Mouse (Mus musculus): ENCODE results near the gene Cdt1. TPM values are rescaled to one million over a fixed set of nuclear protein-coding genes. Genes with fewer than 3 reads are reported as not detected.

The Cdt1 gene
- 10.6 and 11.5 TPM in 2 replicates for polyA plus RNA-seq (2015; fragmentation: Nextera tagmentation; extraction: Ambion mirVana)

GRCm38 (mm10) chr8:122567361-122568108 is at the start of gene Cdt1:
Gene Cdt1 (plus strand): TSS chr8:122568015.
- peaks cover 27% of the 10 kb centered on the region for H3K4me1 ChIP-seq (replicated peaks)
- no peaks in the 10 kb centered on the region for H3K36me3 ChIP-seq
- H3K27me3 ChIP-seq: no peaks in the 10 kb centered on the region
- peak within 1 kb of the TSS; percentile 94 for H3K27ac ChIP-seq (replicated peaks)
- WGBS: under 1% methylated on average over 62 of the region's 62 CpGs
- H3K9ac ChIP-seq: peak within 1 kb of the TSS; percentile 83
- peak; percentile 97 for ATAC-seq (ENCODE audit: low FRiP score, low read depth)
- peak within 1 kb of the TSS; percentile 97 for H3K4me2 ChIP-seq
- no peaks in the 10 kb centered on the region for H3K9me3 ChIP-seq
- H3K4me3 ChIP-seq: peak within 1 kb of the TSS; percentile 93

- Histone ChIP-seq H3K27ac (replicated peaks) (no peak overlapping the region), H3K9me3 (no peaks in the 10 kb centered on the region), H3K4me3 (no peak overlapping the region), H3K9ac (no peak overlapping the region), H3K36me3 (no peaks in the 10 kb centered on the region), H3K4me2 (no peak overlapping the region), H3K4me1 (replicated peaks) (peaks cover 25% of the 10 kb centered on the region), H3K27me3 (no peaks in the 10 kb centered on the region)
- 63% methylated on average over 11 of the region's 11 CpGs for WGBS
- ATAC-seq (ENCODE audit: low FRiP score, low read depth): no peak
These were observed 47.2 kb upstream of the Cdt1 start for GRCm38 (mm10) chr8:122520611-122521010.

- H3K27ac ChIP-seq (replicated peaks): peak overlapping the region; percentile 56
- H3K9me3 ChIP-seq: no peaks in the 10 kb centered on the region
- WGBS: 56% methylated on average over 14 of the region's 14 CpGs
- H3K9ac ChIP-seq: no peak overlapping the region
- H3K4me3 ChIP-seq: no peak overlapping the region
- peak; percentile 47; the same call in 1 of the 2 replicates for ATAC-seq (ENCODE audit: low FRiP score, low read depth)
- H3K27me3 ChIP-seq: no peaks in the 10 kb centered on the region
- peak overlapping the region; percentile 35 for H3K4me2 ChIP-seq
- H3K36me3 ChIP-seq: no peaks in the 10 kb centered on the region
- H3K4me1 ChIP-seq (replicated peaks): peaks cover 25% of the 10 kb centered on the region
These were observed 44.8 kb upstream of the Cdt1 start for GRCm38 (mm10) chr8:122522796-122523651.

- Histone ChIP-seq H3K4me2 (peak overlapping the region; percentile 35), H3K9me3 (no peaks in the 10 kb centered on the region), H3K36me3 (no peaks in the 10 kb centered on the region), H3K4me3 (no peak overlapping the region), H3K4me1 (replicated peaks) (peaks cover 25% of the 10 kb centered on the region), H3K27ac (replicated peaks) (peak overlapping the region; percentile 56), H3K27me3 (no peaks in the 10 kb centered on the region), H3K9ac (no peak overlapping the region)
- ATAC-seq (ENCODE audit: low FRiP score, low read depth): peak; percentile 54
- 13% methylated on average over 23 of the region's 23 CpGs for WGBS
These were observed 44.0 kb upstream of the Cdt1 start for GRCm38 (mm10) chr8:122523652-122524360.

- Histone ChIP-seq H3K9ac (no peak overlapping the region), H3K4me1 (replicated peaks) (peaks cover 25% of the 10 kb centered on the region), H3K27me3 (no peaks in the 10 kb centered on the region), H3K27ac (replicated peaks) (peak overlapping the region; percentile 56; the same call in 1 of the 2 replicates), H3K9me3 (no peaks in the 10 kb centered on the region), H3K4me2 (peak overlapping the region; percentile 35; the same call in 1 of the 2 replicates), H3K36me3 (no peaks in the 10 kb centered on the region), H3K4me3 (no peak overlapping the region)
- no peak for ATAC-seq (ENCODE audit: low FRiP score, low read depth)
- 75% methylated on average over 6 of the region's 6 CpGs for WGBS
These were observed 43.3 kb upstream of the Cdt1 start for GRCm38 (mm10) chr8:122524506-122524905.

GRCm38 (mm10) chr8:122525004-122525403 is 42.8 kb upstream of the Cdt1 start:
- no peak overlapping the region for H3K27ac ChIP-seq (replicated peaks)
- no peaks in the 10 kb centered on the region for H3K9me3 ChIP-seq
- H3K4me2 ChIP-seq: no peak overlapping the region
- no peak for ATAC-seq (ENCODE audit: low FRiP score, low read depth)
- H3K36me3 ChIP-seq: no peaks in the 10 kb centered on the region
- H3K4me1 ChIP-seq (replicated peaks): peaks cover 25% of the 10 kb centered on the region
- no peaks in the 10 kb centered on the region for H3K27me3 ChIP-seq
- H3K9ac ChIP-seq: no peak overlapping the region
- 73% methylated on average over 6 of the region's 6 CpGs for WGBS
- H3K4me3 ChIP-seq: no peak overlapping the region

- no peak overlapping the region for H3K4me3 ChIP-seq
- peaks cover 25% of the 10 kb centered on the region for H3K4me1 ChIP-seq (replicated peaks)
- H3K27me3 ChIP-seq: no peaks in the 10 kb centered on the region
- no peaks in the 10 kb centered on the region for H3K9me3 ChIP-seq
- no peak for ATAC-seq (ENCODE audit: low FRiP score, low read depth)
- no peak overlapping the region for H3K9ac ChIP-seq
- H3K36me3 ChIP-seq: no peaks in the 10 kb centered on the region
- H3K27ac ChIP-seq (replicated peaks): no peak overlapping the region
- WGBS: 70% methylated on average over 3 of the region's 3 CpGs
- no peak overlapping the region for H3K4me2 ChIP-seq
These were observed 41.7 kb upstream of the Cdt1 start for GRCm38 (mm10) chr8:122526084-122526483.

DNA sequence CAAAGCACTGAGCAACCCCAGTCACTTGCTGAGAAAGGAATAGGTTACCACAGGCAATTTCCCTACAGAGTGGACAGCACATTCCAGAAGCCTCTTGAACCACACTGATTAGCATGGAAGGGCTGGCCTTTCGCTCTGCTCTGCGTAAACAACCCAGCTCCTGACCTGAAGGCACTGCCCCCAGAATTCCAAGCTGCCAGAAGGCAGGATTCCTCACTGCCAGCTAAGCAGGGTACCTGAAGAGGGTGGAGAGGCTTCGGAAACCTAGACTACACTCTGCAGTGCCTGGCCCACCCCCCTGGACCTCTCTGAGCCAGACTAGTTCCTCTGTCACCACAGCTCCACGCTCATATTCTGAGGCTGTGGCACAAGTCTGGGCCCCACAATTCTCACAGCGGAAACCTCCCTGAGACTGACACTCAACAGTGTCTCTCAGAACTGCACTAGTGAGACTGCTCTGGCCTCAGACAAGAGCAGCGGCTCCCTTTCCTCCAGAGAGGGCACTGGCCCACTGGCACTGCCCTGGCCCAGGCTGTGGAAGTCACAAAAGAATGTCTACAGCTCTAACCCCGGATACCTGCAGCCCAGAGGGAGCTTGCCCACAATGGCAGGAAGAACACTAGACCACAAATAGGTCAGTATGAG is 41.2 kb upstream of the Cdt1 start:
- no peak overlapping the region for H3K27ac ChIP-seq (replicated peaks)
- H3K9ac ChIP-seq: no peak overlapping the region
- H3K36me3 ChIP-seq: no peaks in the 10 kb centered on the region
- H3K27me3 ChIP-seq: no peaks in the 10 kb centered on the region
- peaks cover 25% of the 10 kb centered on the region for H3K4me1 ChIP-seq (replicated peaks)
- H3K4me3 ChIP-seq: no peak overlapping the region
- ATAC-seq (ENCODE audit: low FRiP score, low read depth): no peak
- H3K9me3 ChIP-seq: no peaks in the 10 kb centered on the region
- 72% methylated on average over 7 of the region's 7 CpGs for WGBS
- no peak overlapping the region for H3K4me2 ChIP-seq

DNA sequence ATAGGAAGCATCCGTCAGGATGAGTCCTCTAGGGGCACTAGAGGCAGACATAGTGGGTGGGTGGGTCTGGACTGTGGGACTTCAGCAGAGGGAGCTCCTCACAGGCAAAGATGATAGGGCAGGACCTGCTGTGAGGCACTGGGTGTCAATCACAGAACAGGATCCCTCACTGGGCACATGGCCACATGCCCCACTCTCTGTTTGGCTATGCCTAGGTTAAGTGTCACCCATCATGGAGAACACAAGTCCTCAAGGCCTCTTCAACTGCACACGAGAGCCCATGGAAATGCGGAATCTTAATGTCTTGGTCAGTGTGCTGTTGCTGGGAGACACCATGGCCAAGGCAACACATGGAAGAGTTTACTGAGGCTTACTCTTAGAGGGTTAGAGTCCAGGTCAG is 39.9 kb upstream of the Cdt1 start:
- 89% methylated on average over 3 of the region's 3 CpGs for WGBS
- ATAC-seq (ENCODE audit: low FRiP score, low read depth): no peak
- no peak overlapping the region for H3K4me3 ChIP-seq
- H3K9ac ChIP-seq: no peak overlapping the region
- no peaks in the 10 kb centered on the region for H3K36me3 ChIP-seq
- H3K27me3 ChIP-seq: no peaks in the 10 kb centered on the region
- H3K4me1 ChIP-seq (replicated peaks): peaks cover 25% of the 10 kb centered on the region
- no peak overlapping the region for H3K4me2 ChIP-seq
- H3K27ac ChIP-seq (replicated peaks): no peak overlapping the region
- no peaks in the 10 kb centered on the region for H3K9me3 ChIP-seq

GRCm38 (mm10) chr8:122529159-122529558 is 38.7 kb upstream of the Cdt1 start:
- H3K4me2 ChIP-seq: no peak overlapping the region
- no peaks in the 10 kb centered on the region for H3K27me3 ChIP-seq
- no peak overlapping the region for H3K4me3 ChIP-seq
- H3K9me3 ChIP-seq: no peaks in the 10 kb centered on the region
- peaks cover 14% of the 10 kb centered on the region for H3K4me1 ChIP-seq (replicated peaks)
- WGBS: 85% methylated on average over 4 of the region's 4 CpGs
- H3K36me3 ChIP-seq: no peaks in the 10 kb centered on the region
- no peak overlapping the region for H3K9ac ChIP-seq
- ATAC-seq (ENCODE audit: low FRiP score, low read depth): no peak
- no peak overlapping the region for H3K27ac ChIP-seq (replicated peaks)

GRCm38 (mm10) chr8:122531312-122531711 is 36.5 kb upstream of the Cdt1 start:
- H3K9ac ChIP-seq: no peak overlapping the region
- no peak for ATAC-seq (ENCODE audit: low FRiP score, low read depth)
- H3K4me3 ChIP-seq: no peak overlapping the region
- no peaks in the 10 kb centered on the region for H3K9me3 ChIP-seq
- H3K4me1 ChIP-seq (replicated peaks): no peaks in the 10 kb centered on the region
- H3K36me3 ChIP-seq: no peaks in the 10 kb centered on the region
- WGBS: 85% methylated on average over 8 of the region's 8 CpGs
- no peaks in the 10 kb centered on the region for H3K27me3 ChIP-seq
- H3K27ac ChIP-seq (replicated peaks): no peak overlapping the region
- no peak overlapping the region for H3K4me2 ChIP-seq
